Mouse (Mus musculus) heart, adult 2 months (tissue): ENCODE measurements around the gene Palld.

Experiments used
- CTCF ChIP-seq: fragments of 200-600 bp; IDR thresholded peaks from 2 replicates; pipeline ENCODE4 v1.8.1; 2022; ENCODE audit warnings: antibody characterized with exemption, mild to moderate bottlenecking, moderate library complexity
- POLR2A ChIP-seq: fragments of 200-500 bp; IDR thresholded peaks from 2 replicates; pipeline ENCODE4 v1.6.1; 2011; ENCODE audit warnings: mild to moderate bottlenecking, low read depth, low read length, control low read depth; ENCODE audit not compliant: insufficient read depth

GRCm38 (mm10) chr8:61868481-61868880, 34.0 kb downstream of the Palld start:
- TF ChIP-seq POLR2A: no peak
- TF ChIP-seq CTCF: no peak
